Mouse (Mus musculus): ENCODE measurements around the gene Plcb1.
A peak's percentile ranks its signal among the peaks of the same experiment; 100 is the strongest.

Gene Plcb1

GRCm38 (mm10) chr2:135409418-135410097 lies 623.7 kb downstream of the Plcb1 start:
- DNase-seq (ENCODE audit: low spot score) = no peak

GRCm38 (mm10) chr2:135411675-135412074 lies 625.8 kb downstream of the Plcb1 start:
- DNase-seq (ENCODE audit: low spot score) = no peak

- DNase-seq (ENCODE audit: low spot score) = no peak
Observed at GRCm38 (mm10) chr2:135415137-135415536, 629.3 kb downstream of the Plcb1 start.

- DNase-seq (ENCODE audit: low spot score) = peak; percentile 57
Observed at GRCm38 (mm10) chr2:135419301-135419700, 633.4 kb downstream of the Plcb1 start.

GRCm38 (mm10) chr2:135434947-135435515 lies 649.2 kb downstream of the Plcb1 start:
- DNase-seq (ENCODE audit: low spot score) = no peak

GRCm38 (mm10) chr2:135439034-135439433 lies 653.2 kb downstream of the Plcb1 start:
- DNase-seq (ENCODE audit: low spot score) = no peak

GRCm38 (mm10) chr2:135439546-135440517 lies 654.0 kb downstream of the Plcb1 start:
- DNase-seq (ENCODE audit: low spot score) = peak; percentile 87

GRCm38 (mm10) chr2:135453581-135453980 lies 667.7 kb downstream of the Plcb1 start:
- DNase-seq (ENCODE audit: low spot score) = no peak

GRCm38 (mm10) chr2:135454015-135454414 lies 668.1 kb downstream of the Plcb1 start:
- no peak for DNase-seq (ENCODE audit: low spot score)

- no peak for DNase-seq (ENCODE audit: low spot score)
Observed at GRCm38 (mm10) chr2:135454455-135454854, 668.6 kb downstream of the Plcb1 start.

- DNase-seq (ENCODE audit: low spot score) = no peak
Observed at GRCm38 (mm10) chr2:135467895-135468294, 682.0 kb downstream of the Plcb1 start.

- DNase-seq (ENCODE audit: low spot score) = no peak
Observed at GRCm38 (mm10) chr2:135474107-135474506, 688.2 kb downstream of the Plcb1 start.

- DNase-seq (ENCODE audit: low spot score) = no peak
Observed at GRCm38 (mm10) chr2:135485248-135485647, 699.4 kb downstream of the Plcb1 start.

GRCm38 (mm10) chr2:135488277-135488676 lies 702.4 kb downstream of the Plcb1 start:
- no peak for DNase-seq (ENCODE audit: low spot score)

GRCm38 (mm10) chr2:135489127-135489526 lies 703.3 kb downstream of the Plcb1 start:
- no peak for DNase-seq (ENCODE audit: low spot score)

- DNase-seq (ENCODE audit: low spot score) = no peak
Observed at GRCm38 (mm10) chr2:135492777-135493176, 706.9 kb downstream of the Plcb1 start.

GRCm38 (mm10) chr2:135496553-135496952 lies 710.7 kb downstream of the Plcb1 start:
- no peak for DNase-seq (ENCODE audit: low spot score)

GRCm38 (mm10) chr2:135497251-135497650 lies 711.4 kb downstream of the Plcb1 start:
- no peak for DNase-seq (ENCODE audit: low spot score)

- no peak for DNase-seq (ENCODE audit: low spot score)
Observed at GRCm38 (mm10) chr2:135500872-135501271, 715.0 kb downstream of the Plcb1 start.

GRCm38 (mm10) chr2:135503328-135503997 lies 717.6 kb downstream of the Plcb1 start:
- DNase-seq (ENCODE audit: low spot score) = no peak

GRCm38 (mm10) chr2:135503998-135504354 lies 718.1 kb downstream of the Plcb1 start:
- DNase-seq (ENCODE audit: low spot score) = no peak

- DNase-seq (ENCODE audit: low spot score) = no peak
Observed at GRCm38 (mm10) chr2:135507111-135507510, 721.2 kb downstream of the Plcb1 start.
